Mouse (Mus musculus) E14TG2a.4 (cell line): ENCODE measurements around the gene Cyp4f37.

ENCODE experiments used
- CTCF ChIP-seq: conservative IDR thresholded peaks from 2 replicates; pipeline ENCODE4 v1.5.1; 2014; ENCODE audit warnings: low read length
- NANOG ChIP-seq: IDR thresholded peaks from 2 replicates; pipeline ENCODE4 v1.6.1; 2014; ENCODE audit warnings: borderline replicate concordance, low read length, mixed read lengths
- POU5F1 ChIP-seq: IDR thresholded peaks from 2 replicates; pipeline ENCODE4 v1.6.1; 2014; ENCODE audit warnings: low read length, borderline replicate concordance

DNA sequence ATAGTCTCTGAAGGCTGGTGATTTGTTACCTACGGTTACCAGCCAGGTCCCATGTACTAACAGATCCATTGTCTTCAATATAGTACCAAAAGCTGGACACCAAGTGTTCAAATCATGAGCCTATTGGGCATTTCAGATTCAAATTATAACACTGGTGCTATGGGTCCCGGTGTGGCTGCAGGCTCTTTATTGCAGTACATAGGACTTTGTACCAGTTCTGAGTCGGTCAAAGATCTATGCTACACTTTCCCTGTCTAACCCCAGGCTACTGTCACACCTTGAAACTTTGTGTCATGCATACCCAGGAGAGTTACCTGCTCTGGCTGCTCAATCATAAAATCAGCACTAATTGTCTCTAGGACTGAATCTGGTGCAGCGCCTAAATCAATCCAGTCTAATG is 32.8 kb downstream of the Cyp4f37 start:
- no peak for TF ChIP-seq CTCF
- no peak for TF ChIP-seq POU5F1
- no peak for TF ChIP-seq NANOG
